Mouse (Mus musculus) testis, adult 2 months (tissue): ENCODE data around the gene Usp32.

Experiments
- CTCF ChIP-seq: fragments of 200-500 bp; IDR thresholded peaks from 2 replicates; pipeline ENCODE4 v1.5.1; 2012; ENCODE audit warnings: low read depth, mild to moderate bottlenecking, inconsistent platforms, low read length, moderate library complexity; ENCODE audit not compliant: control insufficient read depth, insufficient read depth, insufficient replicate concordance
- POLR2A ChIP-seq: fragments of 200-500 bp; IDR thresholded peaks from 2 replicates; pipeline ENCODE4 v1.6.1; 2012; ENCODE audit warnings: low read depth, mild to moderate bottlenecking, inconsistent platforms, low read length, moderate library complexity; ENCODE audit not compliant: control insufficient read depth

DNA sequence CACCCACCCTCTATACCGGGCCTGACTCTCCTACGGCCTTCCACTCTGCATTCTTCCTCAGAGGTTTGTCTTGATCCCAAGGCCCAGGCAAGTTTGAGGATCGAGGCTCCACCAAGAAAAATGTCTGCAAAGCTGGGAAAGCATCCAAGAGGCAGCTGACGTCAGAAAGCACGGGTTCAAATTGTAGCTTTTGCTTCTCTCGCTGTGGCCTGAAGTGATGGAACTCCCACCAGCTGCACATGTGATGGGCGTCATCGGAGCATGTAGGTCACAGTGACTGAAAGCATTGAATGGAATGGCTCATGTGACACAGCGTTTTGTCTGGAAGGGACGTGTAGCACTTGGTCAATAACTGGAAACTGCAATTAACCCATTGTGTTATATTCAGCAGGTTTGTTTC lies 199.8 kb downstream of the Usp32 start:
- no peak for TF ChIP-seq CTCF
- TF ChIP-seq POLR2A: no peak
